Mouse (Mus musculus) ovary, postnatal 10 days (tissue): ENCODE data around the gene Elf2.

ENCODE experiments used
- DNase-seq: peaks from one replicate; pipeline ENCODE4 v3.0.0; 2022; ENCODE audit warnings: low spot score

Gene Elf2

DNA sequence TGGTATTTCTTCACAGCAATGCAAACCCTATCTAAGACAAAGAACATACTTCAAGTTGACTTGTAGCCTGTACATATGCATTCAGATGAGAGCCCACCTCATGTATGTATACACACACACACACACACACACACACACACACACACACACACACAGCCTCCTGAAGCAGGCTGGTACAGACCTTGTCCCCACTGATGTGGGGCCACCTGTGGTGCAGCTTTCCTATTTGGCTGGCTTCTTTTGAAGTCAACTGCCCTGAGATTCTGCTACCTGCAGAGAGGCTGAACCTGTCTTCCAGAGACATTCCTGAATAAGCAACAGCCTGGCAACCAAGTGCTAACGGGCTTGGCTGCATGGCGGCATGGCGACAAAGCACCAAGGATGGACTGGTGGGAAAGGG is 130.0 kb downstream of the Elf2 start:
- no peak for DNase-seq

- no peak for DNase-seq
These were observed 130.8 kb downstream of the Elf2 start for GRCm38 (mm10) chr3:51209503-51210314.

DNA sequence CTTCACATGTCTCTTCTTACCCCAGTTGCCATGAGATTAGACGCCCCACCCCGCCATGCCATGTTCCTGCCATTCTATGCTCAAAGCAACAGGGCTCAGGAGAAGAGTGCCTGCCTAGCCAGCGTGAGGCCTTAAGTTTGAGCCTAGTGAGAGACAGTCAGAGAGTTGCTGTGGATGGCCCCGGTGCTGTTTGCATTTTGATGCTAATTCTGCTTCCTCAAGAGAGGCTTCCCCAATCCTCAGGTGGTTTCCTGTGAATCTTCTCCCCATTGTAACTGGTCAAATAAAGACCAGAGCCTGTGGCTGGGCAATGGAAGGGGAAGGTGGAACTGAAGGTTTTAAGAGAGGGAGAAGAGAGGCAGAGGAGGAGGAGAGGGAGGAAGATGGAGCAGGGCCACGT is 131.8 kb downstream of the Elf2 start:
- DNase-seq, result no peak

DNA sequence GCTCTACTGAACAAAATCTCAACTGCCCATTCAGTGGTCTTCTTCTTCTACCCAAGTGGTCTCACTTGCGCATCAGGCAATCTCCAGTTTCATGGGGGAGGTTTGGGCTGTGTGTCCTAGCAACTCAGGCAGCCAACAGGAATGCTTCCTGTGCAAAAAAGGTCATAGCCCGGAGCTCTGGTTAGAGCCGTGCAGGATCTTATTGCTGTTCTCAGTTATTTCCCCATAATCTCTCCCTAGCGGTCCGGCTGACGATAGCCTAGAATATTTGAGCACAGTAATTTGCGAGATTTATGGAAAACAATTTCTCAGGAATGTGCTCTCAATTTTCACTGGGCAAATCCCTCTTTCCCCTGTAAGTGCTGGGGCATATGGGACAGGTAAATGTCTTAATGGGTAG is 133.9 kb downstream of the Elf2 start:
- no peak for DNase-seq

- DNase-seq, result no peak
These were observed 135.6 kb downstream of the Elf2 start for GRCm38 (mm10) chr3:51204897-51205296.

GRCm38 (mm10) chr3:51204441-51204840 is 136.0 kb downstream of the Elf2 start:
- no peak for DNase-seq

- no peak for DNase-seq
These were observed 136.6 kb downstream of the Elf2 start for GRCm38 (mm10) chr3:51203906-51204305.
